Comparison of ENCODE assay signal across 8 mouse cellular contexts in genomic region chr12:5410391-5411115, GRCm38 (mm10). TPM values are rescaled to one million over a fixed set of nuclear protein-coding genes. Genes with fewer than 3 reads are reported as not detected.
DNase-seq lines count a peak whose midpoint lies in the region; ATAC-seq and TF ChIP-seq lines count a peak whose summit lies in the region.

No protein-coding gene starts in this region.

- peak; percentile 89 for ATAC-seq in embryonic facial prominence, embryonic 12.5 days (ENCODE audit: insufficient number of reproducible peaks, insufficient read depth, low FRiP score, low TSS enrichment)
- peak; percentile 53; the same call in 1 of the 2 replicates for ATAC-seq in intestine, postnatal 0 days
- no peak for ATAC-seq in monocyte, adult 5-6 weeks (replicated peaks; ENCODE audit: insufficient number of reproducible peaks, low FRiP score, low TSS enrichment, poor library complexity, severe bottlenecking)

- intact Hi-C loops in left cerebral cortex, postnatal 14 days (cut with DNase I) = no loop called here

- H3K27ac ChIP-seq in bone marrow macrophage, adult 2 months (ENCODE audit: insufficient read depth, low read depth, low read length) = no peak overlapping the region
- H3K27ac ChIP-seq in embryonic facial prominence, embryonic 12.5 days = peak overlapping the region; percentile 17; the same call in 1 of the 2 replicates
- H3K27ac ChIP-seq in intestine, postnatal 0 days (ENCODE audit: low read depth, low read length) = no peak overlapping the region
- H3K27ac ChIP-seq in midbrain, embryonic 10.5 days (replicated peaks) = 0 out of 2 replicates have a peak overlapping the region, but pooled peaks have one; percentile 17

- peak; percentile 96 for DNase-seq in heart, adult 11 months
- DNase-seq in left cerebral cortex, postnatal 14 days (ENCODE audit: low spot score in 2 of 2) = peak; percentile 94
- DNase-seq in midbrain, embryonic 10.5 days (ENCODE audit: low spot score) = peak; percentile 85
- DNase-seq in spleen, postnatal 36 days (ENCODE audit: low spot score in 2 of 2) = peak; percentile 18 to 25

- H3K9ac ChIP-seq in embryonic facial prominence, embryonic 12.5 days = no peak overlapping the region
- no peak overlapping the region for H3K9ac ChIP-seq in intestine, postnatal 0 days (ENCODE audit: low read depth, low read length)

- no peaks in the 10 kb centered on the region for H3K27me3 ChIP-seq in embryonic facial prominence, embryonic 12.5 days
- no peaks in the 10 kb centered on the region; the same call in 1 of the 2 replicates for H3K27me3 ChIP-seq in intestine, postnatal 0 days (replicated peaks; ENCODE audit: control insufficient read depth, insufficient read depth, low read length)
- peaks cover 13% of the 10 kb centered on the region for H3K27me3 ChIP-seq in midbrain, embryonic 10.5 days (ENCODE audit: low read depth, poor library complexity, severe bottlenecking)

- H3K36me3 ChIP-seq in embryonic facial prominence, embryonic 12.5 days = no peaks in the 10 kb centered on the region
- no peaks in the 10 kb centered on the region for H3K36me3 ChIP-seq in intestine, postnatal 0 days (ENCODE audit: control insufficient read depth, insufficient read depth)
- no peaks in the 10 kb centered on the region for H3K36me3 ChIP-seq in midbrain, embryonic 10.5 days

- no peaks in the 10 kb centered on the region for H3K9me3 ChIP-seq in embryonic facial prominence, embryonic 12.5 days
- no peaks in the 10 kb centered on the region for H3K9me3 ChIP-seq in intestine, postnatal 0 days (ENCODE audit: control insufficient read depth)
- no peaks in the 10 kb centered on the region for H3K9me3 ChIP-seq in midbrain, embryonic 10.5 days (replicated peaks)

- no peak for TF ChIP-seq POLR2A in bone marrow macrophage, adult 2 months (IDR thresholded peaks at IDR 0.05; ENCODE audit: borderline replicate concordance, low read depth, low read length)

- H3K4me2 ChIP-seq in embryonic facial prominence, embryonic 12.5 days (replicated peaks) = peak overlapping the region; percentile 42
- peak overlapping the region; percentile 37 for H3K4me2 ChIP-seq in intestine, postnatal 0 days (replicated peaks; ENCODE audit: low read depth)

- H3K4me1 ChIP-seq in bone marrow macrophage, adult 2 months (ENCODE audit: control insufficient read depth, insufficient read depth, low read length) = no peaks in the 10 kb centered on the region
- peaks cover 25% of the 10 kb centered on the region for H3K4me1 ChIP-seq in embryonic facial prominence, embryonic 12.5 days
- H3K4me1 ChIP-seq in intestine, postnatal 0 days (replicated peaks; ENCODE audit: control insufficient read depth, insufficient read depth, low read length) = no peaks in the 10 kb centered on the region
- H3K4me1 ChIP-seq in midbrain, embryonic 10.5 days = peaks cover 17% of the 10 kb centered on the region

- H3K4me3 ChIP-seq in bone marrow macrophage, adult 2 months (ENCODE audit: insufficient read depth, low read length) = no peak overlapping the region
- H3K4me3 ChIP-seq in embryonic facial prominence, embryonic 12.5 days = no peak overlapping the region
- no peak overlapping the region for H3K4me3 ChIP-seq in intestine, postnatal 0 days (ENCODE audit: low read depth, low read length)
- peak overlapping the region; percentile 30 for H3K4me3 ChIP-seq in midbrain, embryonic 10.5 days

- 5% methylated on average over 16 of the region's 16 CpGs for WGBS in embryonic facial prominence, embryonic 12.5 days
- 8% methylated on average over 16 of the region's 16 CpGs for WGBS in intestine, postnatal 0 days
- WGBS in midbrain, embryonic 10.5 days = 8% methylated on average over 16 of the region's 16 CpGs

- TF ChIP-seq CTCF in bone marrow macrophage, adult 2 months (IDR thresholded peaks at IDR 0.05; ENCODE audit: low read depth, low read length) = peak; percentile 68
- peak; percentile 92 for TF ChIP-seq CTCF in intestine, postnatal 0 days (IDR thresholded peaks at IDR 0.05; ENCODE audit: low read depth)

RNA-seq across cellular contexts. Expression of gene Klhl29, which starts 35.1 kb away (rescaled TPM):
- not detected in 2 replicates for polyA plus RNA-seq in bone marrow macrophage, adult 2 months (2012; ENCODE audit: insufficient read depth, insufficient read length, missing spikeins)
- 2.6 and 3.4 TPM in 2 replicates for polyA plus RNA-seq in embryonic facial prominence, embryonic 12.5 days (2016; fragmentation: Nextera tagmentation; extraction: Ambion mirVana)
- 0.34 and 0.51 TPM in 2 replicates for polyA plus RNA-seq in intestine, postnatal 0 days (2015; fragmentation: Nextera tagmentation; extraction: Ambion mirVana)
- 10 to 100 TPM; 39.0 to 44.3 TPM for total RNA-seq in left cerebral cortex, postnatal 14 days (2021)
- polyA plus RNA-seq in midbrain, embryonic 10.5 days (2016; fragmentation: Nextera tagmentation; extraction: Ambion mirVana) = 0.85 and 1.1 TPM in 2 replicates
- not detected in 3 replicates for total RNA-seq in monocyte, adult 5-6 weeks (2017)

Comparison
In these comparisons a context has a peak if more than half of its experiments do, and no peak if none do; other contexts are left out.
1. H3K27ac ChIP-seq: peak in embryonic facial prominence, embryonic 12.5 days (single experiment) and midbrain, embryonic 10.5 days (single experiment); none in bone marrow macrophage, adult 2 months (single experiment) and intestine, postnatal 0 days (single experiment).
2. DNase-seq: peak in every context shown above with its lines; median percentile 96 in heart, adult 11 months; 94 in left cerebral cortex, postnatal 14 days; 85 in midbrain, embryonic 10.5 days; 22 in spleen, postnatal 36 days.